Mouse (Mus musculus) neural tube, embryonic 10.5 days (tissue): ENCODE measurements at regions not wholly inside any gene's neighbourhood (a gene's known extent, or its start where the extent isn't known, plus 50 kb on each side); places are given as distances from the start of the nearest gene placed in this dataset.

Experiments
- DNase-seq: peaks from one replicate; pipeline ENCODE4 v3.0.0-alpha.2; 2017; ENCODE audit warnings: low spot score; ENCODE audit errors: extremely low spot score

DNA sequence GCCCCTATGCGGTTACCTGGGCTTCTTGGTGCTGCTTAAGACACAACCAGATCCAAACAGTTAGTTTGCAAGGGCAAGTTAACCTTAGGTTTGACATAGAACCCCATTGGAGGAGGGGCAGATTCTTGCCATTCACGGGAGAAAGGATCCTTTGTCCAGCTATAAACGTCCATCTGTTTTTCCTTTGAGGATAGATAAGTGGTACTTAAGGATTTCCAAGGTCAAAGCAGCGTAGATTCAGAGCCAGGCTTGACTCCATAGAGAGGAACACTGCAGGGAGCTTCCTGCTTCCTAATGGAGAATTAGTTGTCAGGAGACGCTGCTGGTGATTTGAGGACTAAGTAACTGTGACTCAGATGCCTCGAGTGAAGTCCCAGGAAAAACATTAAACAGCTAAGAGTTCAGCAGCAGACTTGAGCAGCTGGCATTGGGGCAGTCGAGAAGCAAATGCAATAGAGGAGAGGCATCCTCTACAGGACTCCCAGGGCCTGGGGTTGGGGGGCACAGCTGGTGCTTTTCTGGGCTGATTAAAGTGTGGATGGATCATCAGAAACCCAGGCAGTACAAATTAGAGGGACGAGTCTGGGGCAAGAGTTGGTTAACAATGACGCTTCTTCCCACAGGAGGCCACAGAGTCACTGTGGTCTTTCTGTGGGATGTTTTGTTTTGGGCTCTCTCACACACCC lies 322.8 kb downstream of the Med10 start:
- DNase-seq: no peak

DNA sequence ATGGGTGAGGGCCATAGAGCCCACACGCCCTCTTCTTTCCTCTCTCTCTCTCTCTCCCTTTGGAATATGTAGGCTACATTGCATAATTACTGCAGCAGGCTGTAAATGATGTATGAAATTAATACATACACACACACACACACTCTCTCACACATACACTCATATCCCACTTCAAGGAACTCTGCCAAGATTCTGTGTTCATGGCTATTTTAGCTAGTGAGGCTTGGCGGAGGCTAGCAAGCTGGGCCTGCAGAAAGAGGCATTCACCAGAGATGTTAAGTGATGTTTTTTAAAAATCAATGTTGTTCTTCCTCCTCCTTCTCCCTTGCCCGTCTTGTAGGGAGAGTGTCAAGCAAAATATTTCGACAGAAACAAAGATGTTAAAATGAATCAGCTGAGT lies 325.1 kb downstream of the Med10 start:
- DNase-seq: no peak

DNA sequence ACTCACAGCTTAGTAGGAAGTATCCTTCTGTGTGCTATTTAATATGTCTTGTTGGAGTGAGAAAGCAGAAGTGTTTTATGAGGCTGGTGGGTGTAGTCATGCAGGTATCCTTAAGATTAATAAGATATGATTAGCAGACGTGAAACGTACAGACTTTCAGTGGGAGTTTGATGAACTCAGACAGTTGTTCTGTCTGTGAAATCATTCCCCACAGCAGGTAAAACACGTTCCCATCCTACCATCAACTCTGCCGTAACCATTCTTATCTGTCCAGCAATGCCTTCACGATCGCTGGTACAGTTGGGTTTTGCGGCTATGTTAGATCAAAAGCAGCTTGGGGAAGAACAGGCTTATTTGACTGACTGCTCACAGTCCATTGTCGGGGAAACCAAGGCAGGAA lies 332.3 kb downstream of the Med10 start:
- DNase-seq: no peak

DNA sequence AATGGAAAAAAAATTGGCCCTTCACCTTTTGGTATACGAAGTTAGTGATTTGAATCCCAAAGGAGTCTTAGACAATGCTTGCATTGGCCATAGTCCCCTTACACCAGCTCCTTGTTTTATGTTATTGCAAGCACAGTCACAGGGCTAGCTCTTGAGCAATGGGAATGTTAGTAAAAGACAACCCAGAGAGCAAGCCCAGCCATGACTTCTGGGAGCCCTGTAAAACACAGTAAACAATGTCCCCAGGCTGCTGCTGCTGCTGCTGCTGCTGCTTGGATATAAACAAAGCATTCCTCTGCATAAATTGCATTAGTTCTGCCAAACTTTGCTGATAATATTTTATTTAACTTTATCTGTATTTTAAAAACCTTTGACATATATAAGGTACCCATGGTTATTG lies 334.0 kb downstream of the Med10 start:
- no peak for DNase-seq

DNA sequence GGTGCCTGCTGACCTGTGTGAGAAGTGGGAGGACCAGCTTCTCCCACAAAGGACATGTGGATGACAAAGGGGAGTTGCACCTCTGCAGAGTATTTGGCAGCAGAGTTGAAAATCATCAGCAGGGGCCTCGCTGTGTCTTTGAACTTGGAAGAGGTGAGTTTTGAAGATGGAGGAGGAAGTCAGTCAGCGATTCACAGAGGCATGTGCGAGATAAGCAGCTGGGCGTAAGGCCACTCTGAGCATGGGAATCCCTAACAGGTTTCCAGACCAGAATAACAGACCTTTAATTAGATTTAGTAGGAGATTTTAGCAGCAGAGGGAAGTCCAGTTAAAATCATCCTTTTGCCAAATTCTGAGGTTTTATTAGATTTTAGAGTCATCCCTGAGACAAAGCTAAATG lies 342.3 kb downstream of the Med10 start:
- DNase-seq: no peak

DNA sequence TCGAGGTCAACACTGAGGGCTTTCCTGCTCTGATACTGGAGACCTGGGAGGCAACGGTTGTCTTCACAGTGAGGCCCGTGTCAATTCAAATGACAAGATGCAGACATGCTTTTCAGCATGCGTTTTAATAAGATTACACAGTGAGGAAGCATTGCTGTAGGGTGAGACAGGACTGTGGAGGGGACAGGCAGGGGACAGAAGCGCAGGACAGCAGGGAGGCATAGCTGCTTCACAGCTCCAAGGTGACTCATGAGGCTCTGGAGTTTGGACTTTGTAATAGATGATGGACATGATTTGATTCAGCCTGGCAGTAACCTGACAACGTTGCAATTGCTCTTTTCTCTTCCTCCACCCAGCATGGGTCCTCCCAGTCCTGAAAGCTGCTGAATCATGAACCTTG lies 343.3 kb downstream of the Med10 start:
- no peak for DNase-seq

DNA sequence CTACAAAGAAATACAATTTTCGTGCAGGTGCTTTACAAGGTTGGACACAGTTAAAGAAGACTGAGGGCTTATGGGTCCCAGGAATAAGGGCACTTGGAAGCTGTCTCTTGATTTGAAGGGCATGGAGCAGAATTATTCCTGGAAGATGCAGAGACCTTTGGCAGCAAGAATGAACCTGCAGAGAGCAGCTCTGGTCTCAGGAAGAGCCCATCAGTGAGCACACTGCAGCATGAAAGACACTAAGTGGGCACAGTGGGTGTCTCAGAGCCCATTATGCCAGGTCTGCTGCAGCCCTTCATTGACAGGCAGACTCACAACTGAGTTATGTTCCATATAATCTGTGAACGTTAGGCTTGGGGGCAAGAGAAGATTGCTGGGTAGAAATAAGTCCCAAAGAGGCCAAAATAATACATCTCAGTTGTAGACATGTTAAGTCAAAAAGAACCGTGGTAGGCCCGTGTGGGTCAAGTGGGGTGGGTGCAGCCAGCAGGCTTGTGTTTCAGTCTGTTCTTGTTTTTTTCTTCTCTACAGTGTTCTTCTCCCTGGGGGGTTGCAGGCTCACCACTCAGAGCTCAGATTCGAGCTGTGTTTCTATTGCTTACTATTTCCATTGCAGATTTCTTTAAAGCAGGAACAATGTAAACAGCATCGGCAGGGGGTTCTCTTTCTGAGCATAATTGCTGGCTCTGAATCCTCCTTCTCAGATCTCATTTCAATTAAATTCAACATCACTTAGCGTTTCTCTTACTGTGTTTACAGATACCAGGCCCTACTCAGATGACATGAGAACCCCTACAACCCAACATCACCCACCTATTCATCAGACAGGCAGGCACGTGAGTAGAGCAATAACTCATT lies 347.1 kb downstream of the Med10 start:
- no peak for DNase-seq

DNA sequence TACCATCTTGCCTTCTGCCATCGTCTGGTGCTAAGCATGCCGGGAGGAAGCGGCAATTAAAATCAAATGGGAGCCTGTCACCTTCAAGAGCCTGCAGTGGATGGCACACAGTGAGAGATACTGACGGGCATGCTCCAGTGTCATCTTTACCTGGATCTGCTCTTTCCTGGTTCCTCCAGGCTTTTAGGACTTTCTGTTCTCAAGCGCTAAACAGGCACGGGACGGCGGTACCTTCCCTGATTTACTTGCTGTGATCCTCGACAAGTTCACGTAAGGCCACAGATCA lies 347.6 kb downstream of the Med10 start:
- DNase-seq: no peak

DNA sequence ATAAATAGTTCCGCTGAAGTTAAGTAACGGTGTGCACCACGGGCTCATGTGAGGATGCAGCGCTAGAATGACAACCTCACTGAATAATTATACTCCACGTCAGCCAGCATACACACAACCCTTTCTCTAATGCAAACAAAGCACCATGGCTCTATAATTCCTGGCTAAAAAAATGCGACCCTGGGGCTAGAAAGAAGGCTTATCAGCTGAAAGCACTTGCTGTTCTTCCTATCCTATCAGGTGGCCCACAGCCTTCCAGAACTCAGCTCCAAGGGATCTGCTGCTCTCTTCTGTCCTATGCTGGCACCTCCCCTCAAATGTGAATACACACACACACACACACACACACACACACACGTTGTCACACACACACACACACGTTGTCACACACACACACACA lies 350.9 kb downstream of the Med10 start:
- DNase-seq: no peak

DNA sequence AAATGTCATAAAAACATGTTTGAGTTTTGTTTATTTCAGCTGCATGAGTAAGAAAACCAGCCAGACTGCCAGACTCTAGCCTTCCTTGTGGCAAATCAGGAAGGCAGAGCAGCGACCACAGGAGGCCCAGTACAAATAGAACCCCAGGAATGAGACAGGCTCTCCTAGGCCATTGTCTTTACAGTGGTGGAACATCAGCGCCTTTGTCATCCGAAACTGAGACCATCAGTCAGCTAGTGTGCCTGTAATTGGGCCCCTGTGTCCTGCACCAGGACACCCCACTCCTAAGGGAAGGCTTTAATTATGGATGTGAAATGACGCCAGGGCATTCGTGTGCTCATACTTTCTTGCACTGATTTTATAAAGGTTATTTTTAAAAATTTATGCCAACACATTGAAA lies 353.4 kb downstream of the Med10 start:
- no peak for DNase-seq

DNA sequence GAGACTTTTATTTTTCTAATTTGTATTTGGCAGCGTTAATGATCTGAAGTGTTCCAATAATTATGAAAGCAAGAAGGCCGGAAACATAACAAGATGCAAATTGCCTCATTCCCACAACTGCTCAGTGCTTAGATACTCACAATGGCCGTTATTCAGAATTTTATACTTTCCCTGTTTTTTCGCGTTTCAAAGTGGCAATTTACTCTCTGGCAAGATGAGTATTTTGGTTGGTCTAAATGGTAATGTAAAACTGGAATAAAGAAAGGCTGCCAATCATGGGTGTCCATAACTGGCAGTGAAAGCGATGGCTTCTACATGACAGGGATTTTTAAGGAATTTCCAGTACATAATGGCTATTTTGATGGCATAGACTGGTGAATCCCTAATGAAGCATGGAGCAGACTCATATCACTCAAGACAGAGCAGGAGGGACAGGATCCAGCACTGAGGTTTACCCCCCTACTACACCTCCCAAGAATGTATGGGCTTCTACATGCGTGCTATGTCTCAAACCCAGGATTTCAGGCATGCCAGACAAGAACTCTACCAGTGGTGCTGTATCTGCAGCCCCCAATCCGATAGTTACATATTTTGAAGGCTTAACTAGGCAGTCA lies 354.9 kb downstream of the Med10 start:
- no peak for DNase-seq

DNA sequence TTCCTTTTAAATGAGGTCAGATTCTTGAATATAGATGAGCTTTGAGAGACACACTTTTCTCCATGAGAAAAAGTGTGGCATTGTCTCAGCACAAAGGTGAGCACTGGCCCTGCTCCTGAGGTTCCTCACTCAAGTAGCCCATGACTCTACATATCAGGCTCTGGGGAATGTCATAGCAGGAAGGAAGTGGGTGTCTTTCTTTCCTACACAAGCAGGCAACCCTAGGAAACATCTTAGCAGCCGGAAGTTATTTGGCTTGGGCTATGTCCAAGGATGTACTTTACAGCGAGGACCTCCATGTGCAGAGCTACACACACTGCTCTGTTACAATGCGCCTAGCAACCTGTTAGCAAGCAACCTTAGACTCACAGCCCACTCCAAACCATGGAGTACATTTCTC lies 356.9 kb downstream of the Med10 start:
- no peak for DNase-seq

DNA sequence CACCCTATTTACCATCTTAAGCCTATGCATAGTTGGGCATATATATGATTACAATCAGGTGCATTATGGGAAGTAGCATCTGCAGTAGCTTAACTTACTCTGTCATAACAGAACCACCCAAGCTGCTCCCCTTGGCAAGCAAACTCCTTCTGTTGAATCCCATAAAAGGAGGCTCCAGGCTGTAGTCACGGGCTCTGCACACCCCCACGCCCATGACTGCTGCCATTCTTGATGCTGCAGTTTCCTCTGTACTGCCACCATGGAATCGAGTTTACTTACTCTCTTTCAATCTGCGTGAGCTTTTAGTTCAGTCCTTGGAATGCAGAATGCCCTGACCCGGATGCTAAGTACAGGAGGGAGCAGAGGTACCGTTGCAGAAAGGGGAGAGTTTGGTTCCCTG lies 357.4 kb downstream of the Med10 start:
- DNase-seq: no peak

DNA sequence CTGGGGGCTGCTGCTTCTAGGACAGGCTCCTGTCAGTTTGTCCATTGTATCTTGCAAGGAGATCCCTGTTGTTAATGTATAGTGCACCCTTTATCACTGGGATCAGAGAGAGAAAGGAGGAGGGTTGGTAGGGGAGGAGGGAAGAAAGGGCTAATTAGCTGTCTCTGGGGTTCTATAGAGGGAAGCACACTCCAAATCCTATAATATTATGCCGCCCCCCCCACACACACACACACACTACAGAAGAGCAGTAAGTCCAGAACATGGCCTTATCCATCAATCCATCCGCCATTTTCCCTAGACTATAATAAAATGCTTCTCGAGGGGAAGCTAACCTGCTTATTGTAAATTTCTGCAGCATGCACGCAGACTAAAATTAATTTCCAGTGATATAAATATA lies 359.9 kb downstream of the Med10 start:
- DNase-seq: no peak

DNA sequence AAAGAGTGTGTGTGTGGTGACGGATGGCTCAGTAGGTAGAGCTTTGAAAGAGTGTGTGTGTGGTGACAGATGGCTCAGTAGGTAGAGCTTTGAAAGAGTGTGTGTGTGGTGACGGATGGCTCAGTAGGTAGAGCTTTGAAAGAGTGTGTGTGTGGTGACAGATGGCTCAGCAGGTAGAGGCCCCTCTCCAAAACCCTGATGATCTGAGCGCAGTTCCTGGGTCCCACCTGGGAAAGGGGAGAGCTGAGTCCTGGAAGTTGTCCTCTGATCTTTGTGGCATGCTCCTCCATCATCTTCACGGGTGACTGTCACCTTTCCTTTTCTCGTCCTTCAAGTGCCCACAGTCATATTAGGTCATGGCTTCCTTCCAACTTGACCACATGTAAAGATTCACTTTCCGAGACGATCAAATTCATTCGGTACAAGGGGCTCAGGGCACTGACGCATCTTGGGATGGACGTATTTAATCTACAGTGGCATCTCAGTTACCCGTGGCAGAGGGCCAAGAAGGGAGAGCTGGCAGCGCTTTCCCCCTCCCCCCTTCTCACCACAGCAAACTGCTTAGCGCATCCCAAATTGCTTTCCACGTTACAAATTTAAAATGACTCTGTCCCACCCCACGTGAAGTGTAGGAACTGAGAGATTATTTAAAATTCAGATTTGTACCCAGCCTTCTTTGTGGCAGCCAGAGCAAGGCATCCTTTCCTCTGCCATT lies 363.5 kb downstream of the Med10 start:
- DNase-seq: no peak

DNA sequence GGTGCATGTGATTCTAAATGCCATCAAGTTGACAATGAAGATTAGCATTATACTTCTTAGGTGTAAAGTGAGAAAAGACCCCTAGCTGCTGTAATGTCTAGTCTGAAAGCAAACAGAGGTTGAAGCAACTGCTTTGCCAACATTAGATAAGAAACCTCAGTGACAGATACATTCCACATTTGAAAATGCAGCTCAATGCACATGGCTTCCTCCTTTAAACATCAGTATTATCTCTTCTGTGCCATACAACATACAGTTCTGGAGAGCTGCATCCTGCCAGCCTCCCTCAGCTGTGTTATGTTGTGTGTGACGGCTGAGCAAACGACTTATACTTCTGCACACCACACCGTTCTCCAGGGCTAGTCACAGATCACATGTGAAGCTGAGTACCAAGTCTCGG lies 365.6 kb downstream of the Med10 start:
- DNase-seq: no peak

DNA sequence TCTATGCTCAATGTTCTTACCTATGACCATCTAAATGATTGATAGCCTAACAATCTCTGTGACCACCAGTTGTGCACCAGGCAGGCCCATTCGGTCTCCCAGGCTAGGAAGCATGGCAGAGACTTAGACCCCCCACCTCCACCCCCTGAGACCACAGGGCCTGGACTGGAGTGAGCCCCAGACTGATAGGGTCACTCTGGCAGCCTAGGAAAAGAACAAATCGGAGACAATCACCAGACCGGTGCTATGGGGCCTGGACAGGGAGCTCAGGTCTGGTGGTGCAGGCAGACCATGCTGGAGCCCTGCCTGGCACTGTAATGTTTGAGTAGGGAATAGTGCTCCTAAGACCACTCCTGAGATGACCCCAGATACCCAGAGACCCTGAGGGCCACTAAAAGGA lies 366.7 kb downstream of the Med10 start:
- DNase-seq: no peak

DNA sequence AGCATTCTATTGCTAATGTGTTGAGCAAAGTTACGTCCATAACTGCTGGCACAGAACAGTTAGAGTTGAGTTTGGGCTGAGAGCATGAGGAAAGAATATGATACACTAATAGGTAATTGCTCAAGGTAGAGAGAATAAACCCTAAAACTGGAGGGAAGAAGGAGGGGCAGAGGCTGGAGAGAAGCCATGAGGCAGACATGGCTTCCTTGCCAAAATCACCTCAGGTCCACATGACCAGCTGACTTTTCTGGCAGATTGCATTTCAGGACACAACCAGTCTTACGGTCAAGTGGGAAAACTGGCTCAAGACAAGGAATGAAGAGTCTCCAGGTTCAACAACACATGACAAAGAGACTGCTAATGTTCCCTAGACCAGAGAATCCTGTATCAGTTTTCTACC lies 374.9 kb downstream of the Med10 start:
- DNase-seq: no peak

DNA sequence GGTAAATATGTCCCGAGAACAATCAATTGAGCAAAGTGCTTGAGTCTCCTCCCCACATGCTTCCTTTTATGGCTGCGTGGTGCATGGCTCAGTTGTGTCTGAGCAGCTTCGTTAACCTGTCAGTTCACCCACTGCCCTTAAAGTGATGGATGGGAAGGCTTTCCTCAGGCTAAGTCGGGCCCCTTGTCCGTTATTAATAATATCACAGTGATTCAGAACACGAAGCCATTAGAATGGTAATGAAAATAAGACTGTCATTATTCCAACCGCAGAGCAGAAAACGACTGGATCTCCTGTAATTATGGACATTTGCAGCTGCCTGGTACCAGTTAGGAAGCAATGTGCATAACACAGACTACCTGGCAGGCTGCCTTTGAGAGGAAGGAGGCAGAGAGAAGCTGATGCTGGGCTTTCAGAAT lies 375.9 kb downstream of the Med10 start:
- DNase-seq: no peak

DNA sequence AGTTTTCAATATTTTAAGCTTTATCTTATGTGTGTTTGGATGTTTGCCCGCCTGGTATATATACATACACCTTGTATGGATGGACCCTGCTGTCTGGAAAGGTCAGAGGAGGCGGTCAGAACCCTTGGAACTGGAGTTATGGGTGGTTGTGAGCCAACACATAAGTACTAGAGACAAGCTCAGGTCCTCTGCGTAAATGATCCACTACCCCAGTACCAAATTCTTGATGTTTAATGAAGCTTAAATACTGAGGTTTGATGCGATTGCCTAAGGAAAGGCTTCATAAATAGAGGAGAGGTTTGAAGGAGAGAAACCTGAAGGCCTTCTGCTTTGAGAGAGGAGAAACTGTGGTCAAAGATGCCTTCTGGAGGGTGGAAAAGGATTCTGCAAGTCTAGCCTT lies 388.8 kb downstream of the Med10 start:
- DNase-seq: no peak

DNA sequence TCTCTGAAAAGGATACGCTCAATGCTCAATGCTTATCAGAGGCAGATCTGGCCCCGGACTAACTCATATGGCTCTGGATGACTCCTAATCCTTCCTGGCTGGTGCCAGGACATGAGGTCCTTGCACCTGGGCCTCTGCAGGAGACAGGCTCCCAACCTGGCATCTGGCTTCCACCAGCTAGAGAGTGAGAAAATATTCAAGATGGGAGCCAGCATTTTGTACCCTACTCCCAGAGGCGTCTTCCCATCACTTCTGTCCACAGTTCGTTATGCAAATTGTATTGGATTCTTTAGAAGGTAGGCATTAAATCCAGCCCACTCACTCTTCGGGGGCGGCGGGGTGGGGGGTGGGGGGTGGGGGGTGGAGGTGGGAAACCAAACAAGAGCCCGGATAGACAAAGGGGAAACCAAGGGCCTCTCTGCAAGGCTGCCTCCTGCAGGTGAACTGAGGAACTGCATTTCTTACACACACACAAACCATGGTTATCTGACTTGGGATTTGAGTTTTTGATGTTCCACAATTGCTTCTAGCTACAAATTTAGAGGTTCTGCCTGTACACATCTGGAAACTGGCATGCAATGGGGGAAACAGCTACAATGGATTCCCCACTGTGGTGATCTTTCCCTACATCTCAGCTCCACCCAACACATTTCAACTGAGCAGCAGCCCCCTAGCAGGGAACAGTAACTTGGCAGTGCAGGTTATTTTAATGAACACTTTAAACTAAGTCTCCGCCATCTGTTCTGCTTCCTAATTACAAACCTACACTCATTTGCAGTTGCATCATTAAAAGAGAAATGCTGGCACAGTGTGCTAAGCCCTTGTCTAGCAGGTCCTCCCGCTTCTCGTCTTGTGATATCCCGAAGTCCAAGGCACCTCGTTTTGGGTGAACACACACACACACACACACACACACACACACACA lies 390.2 kb downstream of the Med10 start:
- no peak for DNase-seq
